ENCODE assay signal across 20 mouse cellular contexts in the genomic region with DNA sequence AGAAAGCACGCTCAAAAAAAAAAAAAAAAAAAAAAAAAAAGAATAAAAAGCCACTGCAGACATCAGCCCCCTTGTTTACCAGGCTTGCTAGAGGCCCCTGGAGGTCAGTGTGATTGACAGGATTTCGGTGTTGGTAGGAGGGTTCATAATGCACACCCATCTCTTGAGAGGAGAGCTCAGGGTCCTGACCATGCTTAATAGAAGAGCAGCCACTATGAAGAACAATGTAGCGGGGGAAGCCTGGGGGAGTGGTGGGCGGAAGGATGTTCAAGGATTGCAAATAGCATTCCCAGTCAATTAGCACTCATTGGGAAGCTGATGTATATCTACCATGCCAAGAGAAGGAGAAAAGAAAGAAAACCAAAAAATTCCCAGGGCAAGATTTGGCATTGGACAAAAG.
DNase-seq lines count a peak whose midpoint lies in the region; ATAC-seq and TF ChIP-seq lines count a peak whose summit lies in the region.
"Had no signal": no experiment of that assay in that cellular context is flagged by ENCODE, and none has a peak within 500 bp of the region (broad histone marks: within the 10 kb centered on the region; RNA-seq: fewer than 3 reads in every experiment).

No protein-coding gene starts in this region.

- H3K27ac ChIP-seq in forebrain, embryonic 14.5 days (ENCODE audit: low read depth, low read length): no peak overlapping the region
- no peak overlapping the region for H3K27ac ChIP-seq in forebrain, embryonic 13.5 days
- H3K27ac ChIP-seq in lung, embryonic 16.5 days (ENCODE audit: low read length): no peak overlapping the region
- H3K27ac ChIP-seq in midbrain, embryonic 16.5 days (ENCODE audit: low read length): no peak overlapping the region
- H3K27ac ChIP-seq: embryonic facial prominence, embryonic 10.5 days; intestine, embryonic 15.5 days; limb, embryonic 12.5 days; macrophage; stomach, postnatal 0 days had no signal

- TF ChIP-seq POLR2A in lung, adult 2 months (IDR thresholded peaks at IDR 0.05; ENCODE audit: borderline replicate concordance, extremely low read depth, low read depth, low read length): no peak
- TF ChIP-seq POLR2A in brain, embryonic 14.5 days (IDR thresholded peaks at IDR 0.05; ENCODE audit: borderline replicate concordance, extremely low read depth, insufficient read depth, insufficient read length, poor library complexity, severe bottlenecking): no peak

- no peak for TF ChIP-seq CTCF in lung, adult 2 months (IDR thresholded peaks at IDR 0.05; ENCODE audit: insufficient read depth, low read length)
- no peak for TF ChIP-seq CTCF in brain, embryonic 14.5 days (IDR thresholded peaks at IDR 0.05; ENCODE audit: borderline replicate concordance, extremely low read depth, insufficient read depth, insufficient read length)

- H3K9me3 ChIP-seq in forebrain, embryonic 14.5 days (replicated peaks; ENCODE audit: control insufficient read depth, low read length): no peaks in the 10 kb centered on the region
- no peaks in the 10 kb centered on the region for H3K9me3 ChIP-seq in forebrain, embryonic 13.5 days (replicated peaks)
- no peaks in the 10 kb centered on the region for H3K9me3 ChIP-seq in lung, embryonic 16.5 days (ENCODE audit: control insufficient read depth, low read length)
- H3K9me3 ChIP-seq in midbrain, embryonic 16.5 days (replicated peaks; ENCODE audit: control insufficient read depth, low read length, poor library complexity, severe bottlenecking): no peaks in the 10 kb centered on the region
- H3K9me3 ChIP-seq: embryonic facial prominence, embryonic 10.5 days; intestine, embryonic 15.5 days had no signal

- no peak overlapping the region for H3K9ac ChIP-seq in forebrain, embryonic 14.5 days (ENCODE audit: low read length)
- H3K9ac ChIP-seq in forebrain, embryonic 13.5 days: no peak overlapping the region
- H3K9ac ChIP-seq in lung, embryonic 16.5 days (ENCODE audit: low read length): no peak overlapping the region
- no peak overlapping the region for H3K9ac ChIP-seq in midbrain, embryonic 16.5 days (ENCODE audit: low read depth, low read length)
- H3K9ac ChIP-seq: intestine, embryonic 15.5 days; limb, embryonic 12.5 days; liver, postnatal 0 days had no signal

- no peaks in the 10 kb centered on the region for H3K27me3 ChIP-seq in forebrain, embryonic 14.5 days (replicated peaks; ENCODE audit: control insufficient read depth, insufficient read depth, low read length)
- peaks cover 5% of the 10 kb centered on the region; the same call in 1 of the 2 replicates for H3K27me3 ChIP-seq in forebrain, embryonic 13.5 days
- H3K27me3 ChIP-seq in lung, embryonic 16.5 days (ENCODE audit: control insufficient read depth, insufficient read depth, low read depth, low read length): no peaks in the 10 kb centered on the region
- H3K27me3 ChIP-seq in midbrain, embryonic 16.5 days (ENCODE audit: control insufficient read depth, insufficient read depth, low read depth, low read length): no peaks in the 10 kb centered on the region
- H3K27me3 ChIP-seq: intestine, embryonic 15.5 days; limb, embryonic 12.5 days; Patski had no signal

- peak; percentile 47; the same call in 1 of the 2 replicates for ATAC-seq in forebrain, embryonic 14.5 days
- no peak for ATAC-seq in forebrain, embryonic 13.5 days
- ATAC-seq in lung, embryonic 16.5 days (ENCODE audit: low read depth): peak; percentile 56; the same call in 1 of the 2 replicates
- peak; percentile 60; the same call in 1 of the 2 replicates for ATAC-seq in midbrain, embryonic 16.5 days
- ATAC-seq: intestine, embryonic 15.5 days; liver, postnatal 0 days; Patski had no signal

- no peak for DNase-seq in forebrain, embryonic 14.5 days (ENCODE audit: low spot score)
- DNase-seq in lung, adult 2 months: no peak
- DNase-seq in brain, embryonic 14.5 days (ENCODE audit: low read depth): peak; percentile 73
- DNase-seq in kidney, adult 8-10 months: no peak
- DNase-seq: cerebellum, adult 11 months; cerebellum, postnatal 10 days; kidney, adult 9 months; kidney, postnatal 14 days; liver, postnatal 0 days; right cerebral cortex, postnatal 14 days had no signal

- WGBS in forebrain, embryonic 14.5 days: 10% methylated on average over 4 of the region's 4 CpGs
- WGBS in forebrain, embryonic 13.5 days: 6% methylated on average over 4 of the region's 4 CpGs
- WGBS in lung, embryonic 16.5 days: 45% methylated on average over 4 of the region's 4 CpGs
- 62% methylated on average over 4 of the region's 4 CpGs for WGBS in lung, adult 2 months
- 29% methylated on average over 4 of the region's 4 CpGs for WGBS in midbrain, embryonic 16.5 days

- peaks cover 21% of the 10 kb centered on the region for H3K4me1 ChIP-seq in forebrain, embryonic 14.5 days (ENCODE audit: control insufficient read depth, insufficient read depth, low read length)
- peaks cover 31% of the 10 kb centered on the region for H3K4me1 ChIP-seq in forebrain, embryonic 13.5 days
- H3K4me1 ChIP-seq in lung, embryonic 16.5 days (replicated peaks; ENCODE audit: control insufficient read depth, insufficient read depth, low read length): peaks cover 5% of the 10 kb centered on the region; the same call in 1 of the 2 replicates
- no peaks in the 10 kb centered on the region; the same call in 1 of the 2 replicates for H3K4me1 ChIP-seq in lung, adult 2 months (ENCODE audit: control insufficient read depth, insufficient read depth, low read length)
- peaks cover 26% of the 10 kb centered on the region for H3K4me1 ChIP-seq in midbrain, embryonic 16.5 days (ENCODE audit: control insufficient read depth, insufficient read depth, low read length)

- H3K36me3 ChIP-seq in forebrain, embryonic 14.5 days (ENCODE audit: control insufficient read depth, insufficient read depth, low read length): no peaks in the 10 kb centered on the region
- no peaks in the 10 kb centered on the region for H3K36me3 ChIP-seq in forebrain, embryonic 13.5 days (ENCODE audit: poor library complexity, severe bottlenecking)
- no peaks in the 10 kb centered on the region for H3K36me3 ChIP-seq in lung, embryonic 16.5 days (ENCODE audit: control insufficient read depth, insufficient read depth, low read length)
- no peaks in the 10 kb centered on the region for H3K36me3 ChIP-seq in midbrain, embryonic 16.5 days (ENCODE audit: control insufficient read depth, insufficient read depth, low read length)
- H3K36me3 ChIP-seq: embryonic facial prominence, embryonic 10.5 days; intestine, embryonic 15.5 days; limb, embryonic 12.5 days had no signal

- H3K4me3 ChIP-seq in forebrain, embryonic 14.5 days (ENCODE audit: low read depth, low read length): no peak overlapping the region
- no peak overlapping the region for H3K4me3 ChIP-seq in forebrain, embryonic 13.5 days
- H3K4me3 ChIP-seq in lung, embryonic 16.5 days (ENCODE audit: low read length): no peak overlapping the region
- no peak overlapping the region for H3K4me3 ChIP-seq in lung, adult 2 months (replicated peaks; ENCODE audit: extremely low read depth, low read depth, low read length)
- H3K4me3 ChIP-seq in midbrain, embryonic 16.5 days (ENCODE audit: low read depth, low read length): no peak overlapping the region
- H3K4me3 ChIP-seq: embryonic facial prominence, embryonic 10.5 days; intestine, embryonic 15.5 days; limb, embryonic 12.5 days had no signal

- H3K4me2 ChIP-seq in forebrain, embryonic 14.5 days (ENCODE audit: low read length): no peak overlapping the region
- H3K4me2 ChIP-seq in forebrain, embryonic 13.5 days: no peak overlapping the region
- no peak overlapping the region for H3K4me2 ChIP-seq in lung, embryonic 16.5 days (ENCODE audit: low read depth, low read length)
- H3K4me2 ChIP-seq in midbrain, embryonic 16.5 days (ENCODE audit: low read length): no peak overlapping the region
- H3K4me2 ChIP-seq: intestine, embryonic 15.5 days; liver, embryonic 11.5 days had no signal
